Mouse (Mus musculus) gastrocnemius, adult 2 months (tissue): ENCODE data around the gene 9530053A07Rik. TPM values are rescaled to one million over a fixed set of nuclear protein-coding genes. Genes with fewer than 3 reads are reported as not detected.
A peak's percentile ranks its signal among the peaks of the same experiment; 100 is the strongest.

Source experiments
- DNase-seq: peaks from one replicate; pipeline ENCODE4 v3.0.0; 2022
- H3K27ac ChIP-seq: fragments of 200-600 bp; 2 replicates; pipeline ENCODE4 v1.8.1; 2022; ENCODE audit warnings: mild to moderate bottlenecking
- H3K4me3 ChIP-seq: fragments of 200-600 bp; 2 replicates; pipeline ENCODE4 v1.8.1; 2022; ENCODE audit warnings: mild to moderate bottlenecking, moderate library complexity
- CTCF ChIP-seq: fragments of 200-600 bp; IDR thresholded peaks from 2 replicates; pipeline ENCODE4 v1.8.1; 2022; ENCODE audit warnings: antibody characterized with exemption, mild to moderate bottlenecking, moderate library complexity
- intact Hi-C: fragments of 180-260 bp; cut with DNase I; formaldehyde crosslinking; loops from one replicate; pipeline ENCODE4 v1.15.1; 2025
- total RNA-seq, 2 experiments: library from RNA; stranded (reverse); gene quantifications; 2 replicates each; pipeline ENCODE4 v1.2.3; 2021

The 9530053A07Rik gene
- total RNA-seq, 2 experiments from 2014 or later = not detected

- peak overlapping the region; percentile 96 for H3K27ac ChIP-seq
- TF ChIP-seq CTCF = no peak
- intact Hi-C loops = loop anchor here (1.0 to 2.0 kb wide), 2 partner anchors 16 to 22 kb away; no protein-coding TSS in a partner anchor
These were observed 51.6 kb downstream of the 9530053A07Rik start for GRCm38 (mm10) chr7:28180890-28181289.

GRCm38 (mm10) chr7:28181376-28181775, 52.1 kb downstream of the 9530053A07Rik start:
- Histone ChIP-seq H3K4me3 (peak overlapping the region; percentile 100), H3K27ac (peak overlapping the region; percentile 96)
- intact Hi-C loops = loop anchor here (2.0 kb wide), 1 partner anchor 15 kb away; no protein-coding TSS in a partner anchor
- no peak for TF ChIP-seq CTCF
- no peak for DNase-seq

More at GRCm38 (mm10) chr7:28180890-28181289, 51.6 kb downstream of the 9530053A07Rik start:
- DNase-seq = no peak
- peak overlapping the region; percentile 100 for H3K4me3 ChIP-seq

GRCm38 (mm10) chr7:28182320-28182719, 53.1 kb downstream of the 9530053A07Rik start:
- Histone ChIP-seq H3K27ac (peak overlapping the region; percentile 96), H3K4me3 (peak overlapping the region; percentile 100)
- peak; percentile 79 for DNase-seq
- intact Hi-C loops = no loop called here
- no peak for TF ChIP-seq CTCF

- no peak for TF ChIP-seq CTCF
- Histone ChIP-seq H3K4me3 (no peak overlapping the region), H3K27ac (no peak overlapping the region)
- intact Hi-C loops = no loop called here
- no peak for DNase-seq
These were observed 56.6 kb downstream of the 9530053A07Rik start for GRCm38 (mm10) chr7:28185884-28186283.

GRCm38 (mm10) chr7:28186631-28187030, 57.4 kb downstream of the 9530053A07Rik start:
- H3K27ac ChIP-seq = no peak overlapping the region
- H3K4me3 ChIP-seq = no peak overlapping the region
- DNase-seq = no peak
- intact Hi-C loops = no loop called here
- no peak for TF ChIP-seq CTCF

- no peak for TF ChIP-seq CTCF
- intact Hi-C loops = no loop called here
- H3K4me3 ChIP-seq = no peak overlapping the region
- no peak for DNase-seq
- no peak overlapping the region for H3K27ac ChIP-seq
These were observed 62.2 kb downstream of the 9530053A07Rik start for GRCm38 (mm10) chr7:28191489-28191888.

GRCm38 (mm10) chr7:28191903-28192302, 62.6 kb downstream of the 9530053A07Rik start:
- intact Hi-C loops = no loop called here

GRCm38 (mm10) chr7:28195414-28196098, 66.3 kb downstream of the 9530053A07Rik start:
- Histone ChIP-seq H3K4me3 (no peak overlapping the region), H3K27ac (peak overlapping the region; percentile 84)
- no peak for TF ChIP-seq CTCF
- intact Hi-C loops = loop anchor here (2.0 kb wide), 1 partner anchor 15 kb away; no protein-coding TSS in a partner anchor
- DNase-seq = no peak

More at GRCm38 (mm10) chr7:28191903-28192302, 62.6 kb downstream of the 9530053A07Rik start:
- no peak overlapping the region for H3K4me3 ChIP-seq
- TF ChIP-seq CTCF = no peak
- no peak for DNase-seq
- 0 out of 2 replicates have a peak overlapping the region, but pooled peaks have one; percentile 35 for H3K27ac ChIP-seq

GRCm38 (mm10) chr7:28196528-28196927, 67.3 kb downstream of the 9530053A07Rik start:
- Histone ChIP-seq H3K27ac (peak overlapping the region; percentile 88), H3K4me3 (no peak overlapping the region)
- intact Hi-C loops = loop anchor here (2.0 kb wide), 1 partner anchor 16 kb away; no protein-coding TSS in a partner anchor
- no peak for TF ChIP-seq CTCF
- peak; percentile 93 for DNase-seq

- Histone ChIP-seq H3K27ac (peak overlapping the region; percentile 88; the same call in 1 of the 2 replicates), H3K4me3 (no peak overlapping the region)
- no peak for TF ChIP-seq CTCF
- DNase-seq = no peak
- intact Hi-C loops = no loop called here
These were observed 69.8 kb downstream of the 9530053A07Rik start for GRCm38 (mm10) chr7:28199054-28199453.

- TF ChIP-seq CTCF = peak; percentile 32; the same call in 1 of the 2 replicates
- peak overlapping the region; percentile 19; the same call in 1 of the 2 replicates for H3K4me3 ChIP-seq
- peak; percentile 93 for DNase-seq
- peak overlapping the region; percentile 85 for H3K27ac ChIP-seq
- intact Hi-C loops = loop anchor here (1.0 kb wide), 1 partner anchor 23 kb away; no protein-coding TSS in a partner anchor
These were observed 74.2 kb downstream of the 9530053A07Rik start for GRCm38 (mm10) chr7:28203207-28204108.

- Histone ChIP-seq H3K27ac (0 out of 2 replicates have a peak overlapping the region, but pooled peaks have one; percentile 8), H3K4me3 (no peak overlapping the region)
- peak; percentile 56 for DNase-seq
- TF ChIP-seq CTCF = peak; percentile 64
- intact Hi-C loops = loop anchor here (5.0 kb wide), 1 partner anchor 34 kb away; no protein-coding TSS in a partner anchor
These were observed 76.9 kb downstream of the 9530053A07Rik start for GRCm38 (mm10) chr7:28206044-28206600.
